Mouse (Mus musculus): ENCODE measurements around the gene Eprs.
A peak's percentile ranks its signal among the peaks of the same experiment; 100 is the strongest.

The Eprs gene

GRCm38 (mm10) chr1:185358211-185358610, 4.6 kb upstream of the Eprs start:
- DNase-seq (ENCODE audit: low spot score in 2 of 2), result no peak

GRCm38 (mm10) chr1:185363526-185364182, 810 bp downstream of the Eprs start:
- peak in 1 of 2 experiments; percentile 7 for DNase-seq (ENCODE audit: low spot score in 2 of 2)

GRCm38 (mm10) chr1:185364183-185364540, 1.3 kb downstream of the Eprs start:
- DNase-seq (ENCODE audit: low spot score in 2 of 2), result no peak

- no peak for DNase-seq (ENCODE audit: low spot score in 2 of 2)
Observed at GRCm38 (mm10) chr1:185367383-185367782, 4.5 kb downstream of the Eprs start.

GRCm38 (mm10) chr1:185369979-185370378, 7.1 kb downstream of the Eprs start:
- DNase-seq (ENCODE audit: low spot score in 2 of 2), result no peak

- DNase-seq (ENCODE audit: low spot score in 2 of 2), result no peak
Observed at GRCm38 (mm10) chr1:185376390-185376789, 13.5 kb downstream of the Eprs start.

GRCm38 (mm10) chr1:185377429-185377828, 14.6 kb downstream of the Eprs start:
- no peak for DNase-seq (ENCODE audit: low spot score in 2 of 2)

- no peak for DNase-seq (ENCODE audit: low spot score in 2 of 2)
Observed at GRCm38 (mm10) chr1:185401615-185402014, 38.8 kb downstream of the Eprs start.

- DNase-seq (ENCODE audit: low spot score in 2 of 2), result peak in 1 of 2 experiments; percentile 32
Observed at GRCm38 (mm10) chr1:185404021-185404420, 41.2 kb downstream of the Eprs start.

GRCm38 (mm10) chr1:185405921-185406320, 43.1 kb downstream of the Eprs start:
- DNase-seq (ENCODE audit: low spot score in 2 of 2), result no peak

GRCm38 (mm10) chr1:185409831-185410230, 47.0 kb downstream of the Eprs start:
- DNase-seq (ENCODE audit: low spot score in 2 of 2), result no peak

GRCm38 (mm10) chr1:185418011-185418410, 55.2 kb downstream of the Eprs start:
- no peak for DNase-seq (ENCODE audit: low spot score in 2 of 2)

GRCm38 (mm10) chr1:185419805-185420204, 57.0 kb downstream of the Eprs start:
- DNase-seq (ENCODE audit: low spot score in 2 of 2), result no peak

GRCm38 (mm10) chr1:185420776-185421175, 57.9 kb downstream of the Eprs start:
- no peak for DNase-seq (ENCODE audit: low spot score in 2 of 2)

GRCm38 (mm10) chr1:185426583-185426982, 63.7 kb downstream of the Eprs start:
- DNase-seq (ENCODE audit: low spot score in 2 of 2), result no peak

GRCm38 (mm10) chr1:185430488-185430887, 67.6 kb downstream of the Eprs start:
- DNase-seq (ENCODE audit: low spot score in 2 of 2), result no peak

- no peak for DNase-seq (ENCODE audit: low spot score in 2 of 2)
Observed at GRCm38 (mm10) chr1:185431245-185431997, 68.6 kb downstream of the Eprs start.

- DNase-seq (ENCODE audit: low spot score in 2 of 2), result no peak
Observed at GRCm38 (mm10) chr1:185431998-185432317, 69.1 kb downstream of the Eprs start.

GRCm38 (mm10) chr1:185433112-185433511, 70.3 kb downstream of the Eprs start:
- no peak for DNase-seq (ENCODE audit: low spot score in 2 of 2)

- DNase-seq (ENCODE audit: low spot score in 2 of 2), result no peak
Observed at GRCm38 (mm10) chr1:185438841-185439580, 76.2 kb downstream of the Eprs start.

- no peak for DNase-seq (ENCODE audit: low spot score in 2 of 2)
Observed at GRCm38 (mm10) chr1:185441703-185442472, 79.0 kb downstream of the Eprs start.

- no peak for DNase-seq (ENCODE audit: low spot score in 2 of 2)
Observed at GRCm38 (mm10) chr1:185448936-185449335, 86.1 kb downstream of the Eprs start.
